Mouse (Mus musculus) liver, embryonic 14.5 days (tissue): ENCODE data around the gene Clcn7.

Experiments used
- CTCF ChIP-seq: IDR thresholded peaks from 2 replicates; pipeline ENCODE4 v1.5.1; 2016; ENCODE audit warnings: antibody characterized with exemption, low read depth, control low read depth
- EP300 ChIP-seq: IDR thresholded peaks from 2 replicates; pipeline ENCODE4 v1.6.1; 2016; ENCODE audit warnings: antibody characterized with exemption, low read depth

DNA sequence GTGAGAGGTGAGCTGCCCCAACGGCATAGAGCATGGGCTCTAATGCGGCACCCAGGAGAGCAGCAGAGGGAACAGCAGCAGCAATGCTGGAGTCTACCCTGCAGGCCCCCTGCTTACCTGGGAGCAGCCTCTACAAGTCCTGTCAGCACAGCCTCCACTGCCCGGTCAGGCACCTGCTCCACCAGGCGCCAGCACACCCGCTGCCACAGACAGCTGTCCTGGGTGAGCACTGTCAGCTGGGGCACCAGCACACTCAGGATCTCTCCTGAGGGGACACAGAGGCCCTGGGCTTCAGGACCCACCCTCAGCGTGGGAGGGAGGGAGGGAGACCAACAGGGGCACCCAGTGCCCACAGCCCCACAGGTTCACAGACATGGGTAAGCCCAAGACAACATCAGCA is 22.6 kb upstream of the Clcn7 start:
- no peak for TF ChIP-seq CTCF
- no peak for TF ChIP-seq EP300
